Mouse (Mus musculus): ENCODE data around the gene Kifc5b. TPM values are rescaled to one million over a fixed set of nuclear protein-coding genes. Genes with fewer than 3 reads are reported as not detected.

The Kifc5b gene
- polyA plus RNA-seq, 1 experiment from 2014 or later, result 6.4 TPM

- peaks cover 57% of the 10 kb centered on the region for H3K4me1 ChIP-seq (ENCODE audit: control insufficient read depth, insufficient read depth, low read length)
- H3K4me2 ChIP-seq (ENCODE audit: low read depth, low read length), result peak overlapping the region; percentile 99
- H3K9ac ChIP-seq (ENCODE audit: low read length), result peak overlapping the region; percentile 85
- no peak for ATAC-seq (ENCODE audit: insufficient read depth, low FRiP score)
- no peaks in the 10 kb centered on the region for H3K36me3 ChIP-seq (ENCODE audit: control insufficient read depth, insufficient read depth, low read length)
- H3K4me3 ChIP-seq (replicated peaks; ENCODE audit: low read length), result peak overlapping the region; percentile 61
- no peaks in the 10 kb centered on the region for H3K9me3 ChIP-seq (replicated peaks; ENCODE audit: control insufficient read depth, low read length)
- H3K27ac ChIP-seq (ENCODE audit: low read length), result peak overlapping the region; percentile 49; the same call in 1 of the 2 replicates
- no peaks in the 10 kb centered on the region for H3K27me3 ChIP-seq (ENCODE audit: control insufficient read depth, insufficient read depth, low read length)
- under 1% methylated on average over 65 of the region's 87 CpGs for WGBS
These were observed 31.6 kb downstream of the Kifc5b start for GRCm38 (mm10) chr17:26948316-26949050.

GRCm38 (mm10) chr17:26949051-26949577 lies 32.2 kb downstream of the Kifc5b start:
- H3K4me3 ChIP-seq (replicated peaks; ENCODE audit: low read length), result peak overlapping the region; percentile 61
- peak overlapping the region; percentile 7; the same call in 1 of the 2 replicates for H3K27ac ChIP-seq (ENCODE audit: low read length)
- peaks cover 63% of the 10 kb centered on the region for H3K4me1 ChIP-seq (ENCODE audit: control insufficient read depth, insufficient read depth, low read length)
- ATAC-seq (ENCODE audit: insufficient read depth, low FRiP score), result 0 out of 2 replicates have a peak, but pooled peaks have one; percentile 16
- peak overlapping the region; percentile 85 for H3K9ac ChIP-seq (ENCODE audit: low read length)
- 14% methylated on average over 12 of the region's 14 CpGs for WGBS
- no peaks in the 10 kb centered on the region for H3K36me3 ChIP-seq (ENCODE audit: control insufficient read depth, insufficient read depth, low read length)
- H3K9me3 ChIP-seq (replicated peaks; ENCODE audit: control insufficient read depth, low read length), result no peaks in the 10 kb centered on the region
- H3K27me3 ChIP-seq (ENCODE audit: control insufficient read depth, insufficient read depth, low read length), result no peaks in the 10 kb centered on the region
- H3K4me2 ChIP-seq (ENCODE audit: low read depth, low read length), result peak overlapping the region; percentile 99

GRCm38 (mm10) chr17:26949866-26950265 lies 33.0 kb downstream of the Kifc5b start:
- H3K9ac ChIP-seq (ENCODE audit: low read length), result no peak overlapping the region; the same call in 1 of the 2 replicates
- no peak overlapping the region for H3K4me3 ChIP-seq (replicated peaks; ENCODE audit: low read length)
- ATAC-seq (ENCODE audit: insufficient read depth, low FRiP score), result no peak
- peaks cover 63% of the 10 kb centered on the region for H3K4me1 ChIP-seq (ENCODE audit: control insufficient read depth, insufficient read depth, low read length)
- H3K27me3 ChIP-seq (ENCODE audit: control insufficient read depth, insufficient read depth, low read length), result no peaks in the 10 kb centered on the region
- WGBS, result 51% methylated on average over 5 of the region's 5 CpGs
- peak overlapping the region; percentile 7; the same call in 1 of the 2 replicates for H3K27ac ChIP-seq (ENCODE audit: low read length)
- H3K4me2 ChIP-seq (ENCODE audit: low read depth, low read length), result no peak overlapping the region
- no peaks in the 10 kb centered on the region for H3K9me3 ChIP-seq (replicated peaks; ENCODE audit: control insufficient read depth, low read length)
- H3K36me3 ChIP-seq (ENCODE audit: control insufficient read depth, insufficient read depth, low read length), result no peaks in the 10 kb centered on the region

GRCm38 (mm10) chr17:26950560-26951288 lies 33.8 kb downstream of the Kifc5b start:
- Histone ChIP-seq H3K27ac (ENCODE audit: low read length) (peak overlapping the region; percentile 38; the same call in 1 of the 2 replicates), H3K9me3 (replicated peaks; ENCODE audit: control insufficient read depth, low read length) (no peaks in the 10 kb centered on the region), H3K36me3 (ENCODE audit: control insufficient read depth, insufficient read depth, low read length) (no peaks in the 10 kb centered on the region), H3K9ac (ENCODE audit: low read length) (peak overlapping the region; percentile 57), H3K4me3 (replicated peaks; ENCODE audit: low read length) (peak overlapping the region; percentile 36), H3K4me1 (ENCODE audit: control insufficient read depth, insufficient read depth, low read length) (peaks cover 61% of the 10 kb centered on the region), H3K4me2 (ENCODE audit: low read depth, low read length) (peak overlapping the region; percentile 52), H3K27me3 (ENCODE audit: control insufficient read depth, insufficient read depth, low read length) (no peaks in the 10 kb centered on the region)
- no peak for ATAC-seq (ENCODE audit: insufficient read depth, low FRiP score)
- 29% methylated on average over 7 of the region's 7 CpGs for WGBS

- peaks cover 54% of the 10 kb centered on the region for H3K4me1 ChIP-seq (ENCODE audit: control insufficient read depth, insufficient read depth, low read length)
- H3K9me3 ChIP-seq (replicated peaks; ENCODE audit: control insufficient read depth, low read length), result no peaks in the 10 kb centered on the region
- H3K36me3 ChIP-seq (ENCODE audit: control insufficient read depth, insufficient read depth, low read length), result no peaks in the 10 kb centered on the region
- H3K27me3 ChIP-seq (ENCODE audit: control insufficient read depth, insufficient read depth, low read length), result no peaks in the 10 kb centered on the region
- peak overlapping the region; percentile 36 for H3K4me3 ChIP-seq (replicated peaks; ENCODE audit: low read length)
- WGBS, result 1% methylated on average over 11 of the region's 11 CpGs
- H3K27ac ChIP-seq (ENCODE audit: low read length), result peak overlapping the region; percentile 38; the same call in 1 of the 2 replicates
- ATAC-seq (ENCODE audit: insufficient read depth, low FRiP score), result peak; percentile 51; the same call in 1 of the 2 replicates
- peak overlapping the region; percentile 52 for H3K4me2 ChIP-seq (ENCODE audit: low read depth, low read length)
- H3K9ac ChIP-seq (ENCODE audit: low read length), result peak overlapping the region; percentile 57
These were observed 34.5 kb downstream of the Kifc5b start for GRCm38 (mm10) chr17:26951406-26951805.

- H3K9ac ChIP-seq (ENCODE audit: low read length), result peak overlapping the region; percentile 57
- no peak overlapping the region for H3K27ac ChIP-seq (ENCODE audit: low read length)
- ATAC-seq (ENCODE audit: insufficient read depth, low FRiP score), result no peak
- H3K9me3 ChIP-seq (replicated peaks; ENCODE audit: control insufficient read depth, low read length), result no peaks in the 10 kb centered on the region
- 23% methylated on average over 23 of the region's 23 CpGs for WGBS
- peaks cover 46% of the 10 kb centered on the region for H3K4me1 ChIP-seq (ENCODE audit: control insufficient read depth, insufficient read depth, low read length)
- peak overlapping the region; percentile 52 for H3K4me2 ChIP-seq (ENCODE audit: low read depth, low read length)
- 0 out of 2 replicates have a peak, but pooled peaks cover 3% of the 10 kb centered on the region for H3K36me3 ChIP-seq (ENCODE audit: control insufficient read depth, insufficient read depth, low read length)
- no peaks in the 10 kb centered on the region for H3K27me3 ChIP-seq (ENCODE audit: control insufficient read depth, insufficient read depth, low read length)
- H3K4me3 ChIP-seq (replicated peaks; ENCODE audit: low read length), result peak overlapping the region; percentile 36
These were observed 35.3 kb downstream of the Kifc5b start for GRCm38 (mm10) chr17:26951952-26952877.

- H3K27me3 ChIP-seq (ENCODE audit: control insufficient read depth, insufficient read depth, low read length), result no peaks in the 10 kb centered on the region
- H3K9ac ChIP-seq (ENCODE audit: low read length), result no peak overlapping the region; the same call in 1 of the 2 replicates
- H3K4me3 ChIP-seq (replicated peaks; ENCODE audit: low read length), result no peak overlapping the region
- no peaks in the 10 kb centered on the region for H3K9me3 ChIP-seq (replicated peaks; ENCODE audit: control insufficient read depth, low read length)
- no peak for ATAC-seq (ENCODE audit: insufficient read depth, low FRiP score)
- H3K4me2 ChIP-seq (ENCODE audit: low read depth, low read length), result no peak overlapping the region
- H3K4me1 ChIP-seq (ENCODE audit: control insufficient read depth, insufficient read depth, low read length), result peaks cover 40% of the 10 kb centered on the region
- H3K27ac ChIP-seq (ENCODE audit: low read length), result no peak overlapping the region
- 40% methylated on average over 6 of the region's 6 CpGs for WGBS
- 0 out of 2 replicates have a peak, but pooled peaks cover 3% of the 10 kb centered on the region for H3K36me3 ChIP-seq (ENCODE audit: control insufficient read depth, insufficient read depth, low read length)
These were observed 36.3 kb downstream of the Kifc5b start for GRCm38 (mm10) chr17:26953201-26953600.

GRCm38 (mm10) chr17:26953726-26954125 lies 36.8 kb downstream of the Kifc5b start:
- Histone ChIP-seq H3K27ac (ENCODE audit: low read length) (no peak overlapping the region), H3K9me3 (replicated peaks; ENCODE audit: control insufficient read depth, low read length) (no peaks in the 10 kb centered on the region), H3K9ac (ENCODE audit: low read length) (peak overlapping the region; percentile 12), H3K4me3 (replicated peaks; ENCODE audit: low read length) (no peak overlapping the region), H3K4me1 (ENCODE audit: control insufficient read depth, insufficient read depth, low read length) (peaks cover 40% of the 10 kb centered on the region), H3K27me3 (ENCODE audit: control insufficient read depth, insufficient read depth, low read length) (no peaks in the 10 kb centered on the region), H3K36me3 (ENCODE audit: control insufficient read depth, insufficient read depth, low read length) (0 out of 2 replicates have a peak, but pooled peaks cover 3% of the 10 kb centered on the region), H3K4me2 (ENCODE audit: low read depth, low read length) (peak overlapping the region; percentile 17; the same call in 1 of the 2 replicates)
- no peak for ATAC-seq (ENCODE audit: insufficient read depth, low FRiP score)
- WGBS, result 9% methylated on average over 15 of the region's 16 CpGs
